Mouse (Mus musculus): ENCODE measurements around the gene Diaph3.

Gene Diaph3

DNA sequence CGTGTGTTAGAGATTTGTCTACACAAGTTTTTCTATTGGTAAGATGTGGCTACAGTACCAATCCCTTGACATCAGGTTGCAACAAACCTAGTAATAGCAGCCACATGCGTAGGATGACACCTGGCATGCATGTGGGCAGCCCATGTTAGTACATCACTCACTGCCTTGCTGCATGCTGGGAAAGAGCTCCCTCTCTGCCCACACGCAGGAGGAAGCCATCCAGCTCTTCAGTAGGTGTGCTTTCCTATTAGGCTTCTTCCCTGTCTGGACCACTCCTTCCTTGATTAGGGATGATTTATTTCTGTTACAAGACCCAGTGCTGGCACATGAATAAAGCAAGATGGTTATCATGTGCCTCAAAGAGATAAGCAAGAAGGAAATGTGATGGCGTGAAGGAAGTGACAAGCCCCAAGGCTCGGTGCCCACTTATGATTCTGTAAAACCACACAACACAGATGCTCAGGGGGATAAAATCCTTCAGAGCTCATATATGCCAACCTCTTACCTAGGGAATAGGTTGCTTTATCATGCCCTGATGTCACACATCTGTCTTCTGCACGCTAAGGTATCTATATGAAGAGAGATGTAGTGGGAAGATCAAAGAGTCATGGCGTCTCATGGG lies 494.4 kb downstream of the Diaph3 start:
- no peak for DNase-seq (ENCODE audit: low read depth, low spot score)

GRCm38 (mm10) chr14:86642831-86643241 lies 498.2 kb downstream of the Diaph3 start:
- no peak for DNase-seq (ENCODE audit: low read depth, low spot score)

DNA sequence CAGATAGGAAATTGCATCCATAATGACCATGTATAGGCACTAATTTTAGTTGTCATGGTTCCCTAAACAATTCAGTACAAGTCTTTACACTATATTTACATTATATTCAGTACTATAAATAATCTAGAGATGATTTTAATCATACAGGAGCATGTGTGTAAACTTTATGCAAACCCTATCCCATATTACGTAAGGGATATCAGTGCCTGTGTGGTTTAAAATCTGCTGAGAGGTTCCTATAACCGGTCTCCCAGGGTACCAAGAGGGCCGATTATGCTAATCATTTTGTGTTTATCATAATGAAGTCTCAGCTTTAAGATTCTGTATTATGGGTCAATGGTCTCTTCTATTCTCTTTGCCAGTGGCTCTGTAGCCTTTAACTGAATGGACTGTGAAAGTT lies 499.2 kb downstream of the Diaph3 start:
- DNase-seq (ENCODE audit: low read depth, low spot score), result no peak

GRCm38 (mm10) chr14:86640086-86640485 lies 500.9 kb downstream of the Diaph3 start:
- DNase-seq (ENCODE audit: low read depth, low spot score), result no peak

DNA sequence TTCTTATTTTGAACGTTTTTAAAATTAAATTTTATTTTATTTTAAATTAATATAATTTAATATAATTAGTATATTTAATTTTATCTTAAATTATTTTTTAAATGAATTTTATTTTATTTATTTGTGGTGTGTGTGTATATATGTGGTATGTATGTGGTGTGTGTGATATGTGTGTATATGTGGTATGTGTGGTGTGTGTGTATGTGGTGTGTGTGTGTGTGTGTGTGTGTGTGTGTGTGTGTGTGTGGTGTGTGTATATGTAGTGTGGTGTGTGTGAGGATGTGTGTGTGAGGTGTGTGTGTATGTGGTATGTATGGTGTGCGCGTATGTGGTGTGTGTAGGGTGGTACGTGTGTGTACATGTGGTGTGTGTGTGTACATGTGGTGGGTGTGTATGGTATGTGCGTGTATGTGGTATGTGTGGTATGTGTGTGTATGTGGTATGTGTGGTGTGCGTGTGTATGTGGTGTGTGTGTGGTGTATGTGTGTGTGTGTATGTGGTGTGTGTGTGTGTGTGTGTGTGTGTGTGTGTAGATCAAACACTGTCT lies 505.4 kb downstream of the Diaph3 start:
- no peak for DNase-seq (ENCODE audit: low read depth, low spot score)

DNA sequence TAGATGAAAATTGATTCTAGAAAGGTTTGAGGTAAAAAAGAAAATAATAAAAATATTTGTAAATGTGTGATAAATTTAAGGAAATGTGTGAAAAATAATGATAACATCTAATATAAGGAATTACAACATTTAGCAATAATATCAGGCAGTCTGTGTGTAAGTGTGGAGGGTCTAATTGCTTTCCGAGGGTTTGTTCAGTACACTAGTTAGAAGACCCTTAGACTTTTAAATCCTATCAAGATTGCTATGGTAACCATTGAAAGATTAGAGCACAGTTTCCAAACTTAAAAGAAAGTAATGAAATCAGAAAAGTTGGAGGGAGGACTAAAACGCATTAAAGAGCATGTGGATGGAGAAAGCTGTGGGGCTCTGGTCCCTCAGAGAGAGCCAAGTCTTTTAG lies 506.0 kb downstream of the Diaph3 start:
- DNase-seq (ENCODE audit: low read depth, low spot score), result no peak

- no peak for DNase-seq (ENCODE audit: low read depth, low spot score)
Observed at GRCm38 (mm10) chr14:86633799-86634198, 507.2 kb downstream of the Diaph3 start.

DNA sequence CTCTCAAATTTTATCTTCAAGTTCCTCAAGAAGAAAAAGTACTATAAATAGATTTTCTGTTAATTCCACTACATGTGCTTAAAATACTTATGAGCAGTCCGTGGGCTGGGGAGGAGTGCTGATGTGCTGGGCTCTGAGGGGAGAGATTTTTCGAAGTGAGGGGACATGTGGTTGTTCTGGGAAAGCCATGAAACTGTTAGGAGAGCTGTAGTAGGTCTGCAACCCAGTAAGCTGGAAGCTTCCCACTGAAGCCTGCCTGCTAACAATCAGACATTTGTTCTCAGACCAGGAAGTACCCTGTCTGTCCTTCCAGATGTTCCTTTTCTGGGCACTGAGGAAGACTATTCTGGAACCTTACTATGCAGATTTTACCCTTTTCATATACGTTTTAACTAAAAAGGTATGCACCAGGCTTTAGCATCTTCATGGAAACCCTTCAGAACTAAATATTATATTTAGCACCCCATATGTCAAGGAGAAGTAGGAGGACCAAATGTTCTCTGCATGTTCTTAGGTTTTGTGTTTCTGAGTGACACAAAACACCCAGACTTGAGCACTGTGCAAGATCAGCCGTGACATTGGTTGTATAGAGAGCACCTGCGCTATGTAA lies 516.1 kb downstream of the Diaph3 start:
- DNase-seq (ENCODE audit: low read depth, low spot score), result no peak

DNA sequence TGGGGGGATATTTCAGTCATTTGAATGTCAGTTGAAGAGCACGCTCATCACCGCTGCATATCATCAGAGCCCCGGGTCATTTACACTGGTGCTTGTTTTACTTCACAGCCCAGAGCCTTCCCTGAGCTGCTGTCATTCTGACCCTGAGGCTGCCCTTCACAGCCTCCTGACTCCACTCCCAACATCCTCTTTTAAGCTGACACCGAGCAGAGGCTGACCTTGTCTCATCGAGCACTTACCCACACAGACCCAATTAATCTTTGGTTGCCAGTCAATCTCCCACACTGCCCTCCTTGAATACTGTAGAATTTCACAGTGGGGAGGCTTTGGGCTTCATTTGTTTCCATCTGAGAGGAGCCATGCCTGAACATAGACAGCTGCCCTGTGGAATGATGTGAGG lies 521.4 kb downstream of the Diaph3 start:
- no peak for DNase-seq (ENCODE audit: low read depth, low spot score)

Measured in A20 (cell line).